Mouse (Mus musculus) heart, adult 18-20 months (tissue): ENCODE results near the gene Tcea2. TPM values are rescaled to one million over a fixed set of nuclear protein-coding genes. Genes with fewer than 3 reads are reported as not detected.

Source experiments
- DNase-seq, 2 experiments: peaks; one replicate each; pipeline ENCODE4 v3.0.0; 2021 to 2022; ENCODE audit warnings: mixed read lengths in 1 of 2
- total RNA-seq, 2 experiments: library from RNA; stranded (reverse); gene quantifications; 2 replicates each; pipeline ENCODE4 v1.2.3; 2021

The Tcea2 gene
- total RNA-seq, 2 experiments from 2014 or later = 5.1 to 5.8 TPM

DNA sequence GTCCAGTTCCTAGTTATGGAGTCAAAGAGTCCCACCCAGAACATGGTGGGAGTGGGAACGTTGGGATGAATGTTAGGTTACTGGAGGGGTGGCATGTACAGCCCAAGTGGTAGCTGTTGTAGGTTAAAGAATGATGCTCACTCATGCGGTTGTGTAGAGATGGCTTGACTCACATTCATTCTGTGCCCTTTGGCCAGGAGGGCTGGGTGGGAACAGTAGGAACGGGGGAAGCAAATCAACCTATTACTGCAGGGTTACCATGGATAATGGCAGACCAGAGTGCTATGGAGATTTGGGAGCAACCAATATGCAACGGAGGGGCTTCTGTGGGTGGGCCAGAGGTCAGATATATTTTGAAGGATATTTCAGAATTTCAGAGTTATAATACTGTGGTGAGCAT is 5.2 kb upstream of the Tcea2 start:
- DNase-seq = no peak

GRCm38 (mm10) chr2:181675454-181675853 is 4.7 kb upstream of the Tcea2 start:
- peak; percentile 83 to 94 for DNase-seq

DNA sequence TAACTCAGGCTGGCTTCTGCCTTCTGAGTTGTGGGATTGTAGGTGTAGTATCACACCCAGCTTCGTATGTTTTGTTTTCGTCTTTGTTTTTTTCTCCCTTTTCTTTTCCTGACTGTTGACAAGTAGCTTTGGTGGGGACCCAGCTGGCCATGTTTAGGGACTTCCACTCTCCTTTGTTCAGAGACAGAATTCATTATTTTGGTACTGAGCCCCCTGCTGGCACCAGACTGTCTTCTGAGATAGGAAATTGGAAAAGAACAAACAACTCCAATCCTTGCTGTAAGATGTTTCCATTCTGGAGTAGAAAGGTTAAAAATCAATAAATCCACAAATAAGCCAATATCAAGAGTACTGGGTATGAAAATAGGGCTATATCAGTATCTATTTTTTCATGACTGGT is 3.7 kb upstream of the Tcea2 start:
- peak in 1 of 2 experiments; percentile 27 for DNase-seq

- DNase-seq = peak; percentile 59 to 88
These were observed 2.9 kb upstream of the Tcea2 start for GRCm38 (mm10) chr2:181677096-181677754.

GRCm38 (mm10) chr2:181677755-181678098 is 2.4 kb upstream of the Tcea2 start:
- DNase-seq = peak; percentile 32 to 56

GRCm38 (mm10) chr2:181678780-181679179 is 1.3 kb upstream of the Tcea2 start:
- DNase-seq = peak; percentile 81 to 88

DNA sequence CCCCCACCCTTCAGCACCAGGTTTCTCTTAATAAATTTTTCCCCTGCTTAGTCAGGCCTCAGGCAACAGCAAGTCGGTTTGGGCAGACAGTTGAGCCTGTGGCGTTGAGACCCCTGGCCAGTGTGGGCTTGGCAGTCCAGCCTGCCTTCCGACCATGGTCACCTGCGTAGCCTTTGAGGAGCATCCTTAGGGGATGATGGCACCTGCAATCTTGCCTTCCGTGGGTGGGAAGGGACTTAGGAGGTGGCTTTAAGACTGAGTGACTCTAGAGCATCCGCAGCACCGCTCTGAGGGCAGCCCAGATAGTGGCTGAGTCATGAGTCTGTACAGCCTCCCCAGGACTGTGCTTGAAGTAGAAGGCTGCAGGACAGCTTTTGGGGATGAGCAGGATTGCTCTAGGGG is 607 bp downstream of the Tcea2 start:
- DNase-seq = no peak

GRCm38 (mm10) chr2:181681978-181682377 is 1.9 kb downstream of the Tcea2 start:
- DNase-seq = no peak

DNA sequence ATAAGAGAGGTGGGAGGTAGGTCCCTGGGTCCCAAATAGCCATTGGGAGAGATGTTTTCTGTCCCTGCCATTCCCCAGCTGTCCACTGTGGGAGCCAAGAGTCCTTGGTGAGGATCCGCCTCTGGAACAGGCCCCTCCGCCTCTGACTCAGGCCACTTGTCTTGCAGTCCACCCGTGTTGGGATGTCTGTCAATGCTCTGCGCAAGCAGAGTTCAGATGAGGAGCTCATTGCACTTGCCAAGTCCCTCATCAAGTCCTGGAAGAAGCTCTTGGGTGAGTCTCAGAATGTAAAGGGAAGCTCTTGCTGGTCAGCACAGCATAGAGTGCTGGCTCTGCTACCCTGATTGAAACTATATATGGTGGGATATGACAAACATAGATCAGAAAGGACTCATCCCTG is 3.3 kb downstream of the Tcea2 start:
- no peak for DNase-seq

DNA sequence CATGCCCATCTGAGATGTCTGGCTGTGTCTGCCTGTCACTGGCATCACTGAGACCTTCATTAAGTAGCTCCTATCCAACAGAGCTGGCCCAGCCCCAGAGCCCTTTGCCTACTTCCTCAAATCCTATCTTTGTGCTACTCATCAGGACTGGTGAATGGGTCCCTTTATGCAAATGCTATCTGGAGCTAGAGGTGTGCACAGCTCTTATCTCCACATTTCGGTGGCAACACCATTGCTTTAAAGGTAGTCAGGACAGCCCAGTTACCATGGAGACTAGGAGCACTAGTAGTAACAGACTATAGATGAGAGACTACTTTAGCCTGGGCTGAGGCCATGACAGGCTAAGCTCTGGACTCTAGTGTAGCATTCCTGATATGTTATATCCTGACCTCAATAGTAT is 4.6 kb downstream of the Tcea2 start:
- DNase-seq = peak in 1 of 2 experiments; percentile 3

DNA sequence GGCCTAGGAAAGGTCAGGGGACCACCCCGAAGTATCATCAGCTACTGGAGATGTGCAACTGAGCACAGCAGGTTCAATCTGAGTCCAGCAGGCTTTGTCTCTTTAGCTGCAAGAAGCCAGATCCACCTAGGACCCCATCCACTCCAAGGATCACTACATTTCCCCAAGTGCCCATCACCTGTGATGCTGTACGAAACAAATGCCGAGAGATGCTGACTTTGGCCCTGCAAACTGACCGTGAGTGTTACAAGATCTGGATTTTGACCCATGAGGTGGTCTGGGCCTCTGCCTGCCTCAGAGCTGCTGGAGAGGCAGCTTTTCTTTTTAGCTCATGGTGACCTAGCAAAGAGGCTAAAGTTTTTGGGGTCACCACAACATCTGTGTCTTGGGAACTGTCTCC is 5.6 kb downstream of the Tcea2 start:
- peak in 1 of 2 experiments; percentile 0 for DNase-seq

DNA sequence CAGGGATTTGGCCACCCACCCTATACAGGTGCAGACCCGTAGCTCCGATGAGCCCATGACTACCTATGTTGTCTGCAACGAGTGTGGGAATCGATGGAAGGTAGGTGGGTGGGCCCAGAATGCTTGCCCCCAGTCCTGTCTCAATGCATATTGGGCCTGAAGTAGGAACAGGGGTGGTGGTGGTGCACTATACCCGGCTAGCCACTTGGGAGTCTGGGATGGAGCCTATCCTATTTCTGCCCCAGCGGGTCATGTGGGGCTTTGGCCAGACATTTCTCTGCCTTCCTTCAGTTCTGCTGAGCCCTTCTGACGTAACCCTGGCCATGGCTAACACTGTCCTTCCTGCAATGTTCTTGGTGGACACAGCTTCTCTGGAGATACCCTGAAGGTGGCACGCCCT is 7.5 kb downstream of the Tcea2 start:
- DNase-seq = no peak

GRCm38 (mm10) chr2:181689466-181690160 is 9.5 kb downstream of the Tcea2 start:
- DNase-seq = no peak

DNA sequence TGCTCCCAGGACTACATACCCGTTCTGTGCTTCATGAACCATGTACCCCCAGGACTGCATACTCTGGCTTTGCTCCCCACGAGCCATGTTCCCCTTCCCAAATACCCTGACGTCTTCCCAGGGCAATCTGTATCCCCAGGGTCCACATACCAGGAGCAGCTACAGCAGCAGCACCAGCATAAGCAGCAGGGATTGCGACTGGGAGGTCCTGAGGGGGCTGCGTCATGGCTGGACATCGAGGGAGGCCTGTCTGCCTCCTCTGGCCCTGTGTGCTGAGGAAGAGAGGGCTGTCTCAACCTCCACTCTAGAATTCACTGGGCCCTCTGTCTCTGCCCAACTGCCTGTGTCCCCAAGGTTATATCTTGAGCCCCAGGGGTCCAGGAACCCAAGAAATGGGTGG is 11.0 kb downstream of the Tcea2 start:
- no peak for DNase-seq

DNA sequence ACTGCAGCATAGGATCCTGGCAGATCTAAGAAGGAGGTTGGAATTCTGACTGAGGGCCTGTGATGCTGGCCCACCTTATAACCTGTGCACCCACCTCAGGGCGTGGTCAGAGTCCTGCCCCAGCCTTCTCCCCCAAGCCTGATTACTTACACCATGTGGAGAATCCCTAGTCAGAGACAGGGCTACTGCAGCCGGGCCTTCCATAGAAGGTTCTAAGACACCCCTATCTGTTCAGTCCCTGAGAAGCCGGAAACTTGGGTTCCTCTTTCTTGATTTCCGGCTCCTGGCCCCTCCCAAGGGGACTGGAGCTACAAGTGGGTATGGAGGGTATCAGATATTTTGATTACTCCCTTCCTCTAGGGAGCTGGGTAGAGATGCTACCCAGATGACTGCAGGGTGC is 11.5 kb downstream of the Tcea2 start:
- peak in 1 of 2 experiments; percentile 32 for DNase-seq

DNA sequence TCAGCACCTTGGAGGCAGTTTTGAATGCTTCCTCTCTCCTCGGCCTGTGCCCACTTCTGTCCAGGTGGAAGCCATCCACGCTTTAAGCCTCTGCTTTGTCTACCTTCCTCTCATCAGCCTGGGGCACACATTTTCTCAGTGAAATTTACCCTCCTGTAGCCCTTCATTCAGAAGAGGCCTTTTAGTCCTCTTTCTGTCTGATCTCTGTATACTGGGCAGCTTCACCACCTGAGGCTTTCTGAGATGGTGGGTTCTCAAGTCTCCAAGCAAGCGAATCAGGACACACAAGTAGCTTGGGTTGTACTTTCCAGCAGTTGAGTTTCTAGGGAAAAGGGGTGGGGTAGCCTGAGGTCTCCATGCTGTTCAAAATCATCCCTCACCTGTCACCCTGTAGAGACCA is 12.2 kb downstream of the Tcea2 start:
- DNase-seq = no peak

DNA sequence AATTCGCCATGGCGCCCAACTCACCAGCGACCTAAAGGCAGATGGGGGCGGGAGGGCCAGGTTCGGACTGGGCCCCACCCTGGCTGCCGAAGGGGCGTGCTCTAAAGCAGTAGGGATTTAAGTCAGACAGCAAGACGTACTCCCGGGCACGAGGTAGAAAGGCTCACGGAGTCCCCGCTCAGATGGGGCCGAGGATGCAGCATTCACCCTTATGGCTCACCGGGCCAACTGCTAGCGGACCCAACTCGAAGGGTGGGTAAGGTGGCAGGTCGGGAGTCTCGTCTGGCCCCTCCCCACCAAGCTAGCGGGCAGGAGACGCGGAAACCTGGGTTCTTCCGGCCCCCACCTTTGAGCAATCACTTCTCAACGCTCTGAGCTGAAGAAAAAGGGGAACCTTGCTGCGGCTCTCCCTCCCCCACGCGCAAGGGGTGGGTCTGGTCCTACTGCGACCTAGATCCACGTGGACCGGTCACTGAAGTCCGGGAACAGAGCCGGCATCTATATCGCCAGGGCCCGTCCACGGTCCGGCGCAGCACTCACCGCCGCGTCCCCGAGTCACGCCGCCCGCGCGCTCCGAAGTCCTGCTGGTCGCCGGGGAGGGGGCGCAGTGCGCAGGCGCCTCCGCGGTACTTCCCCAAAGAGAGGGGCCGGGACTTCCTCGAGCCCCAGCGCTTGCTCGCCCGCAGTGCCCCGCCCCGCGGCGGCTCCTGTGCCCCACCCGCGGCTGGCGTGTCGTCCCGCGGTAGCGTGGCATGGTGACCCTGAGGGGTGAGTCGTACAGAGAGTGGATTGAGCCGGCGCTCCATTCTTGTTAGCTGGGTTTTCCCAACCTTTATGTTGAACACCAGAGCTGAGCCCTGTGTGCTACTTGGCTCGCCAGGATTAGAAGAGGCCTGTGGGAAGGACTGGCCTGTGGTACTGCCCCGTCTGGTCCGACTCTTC is 13.5 kb downstream of the Tcea2 start, which contains the start of gene Rgs19:
Gene Rgs19, minus strand, starts transcription at position 639 of the 942 bp plus-strand sequence.
- DNase-seq = peak; percentile 84 to 93

DNA sequence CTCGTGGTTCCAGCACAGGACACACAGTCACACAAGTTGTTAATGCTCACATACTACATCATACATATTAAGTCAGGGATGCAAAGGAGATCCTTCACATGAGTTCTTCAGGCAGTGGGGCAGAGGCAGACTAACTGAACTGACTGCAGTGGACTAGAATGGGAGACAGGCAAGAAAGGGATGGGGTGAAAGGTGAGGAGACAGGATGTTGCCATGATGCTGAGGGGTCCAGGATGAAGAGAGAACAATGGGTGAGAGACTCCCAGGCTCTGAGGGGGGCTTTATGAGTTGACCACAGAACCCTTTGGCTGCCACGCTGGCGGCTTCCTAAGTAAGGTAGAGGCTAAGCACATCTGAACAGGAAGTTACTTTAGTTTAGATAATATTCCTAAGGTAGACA is 14.5 kb downstream of the Tcea2 start:
- no peak for DNase-seq

DNA sequence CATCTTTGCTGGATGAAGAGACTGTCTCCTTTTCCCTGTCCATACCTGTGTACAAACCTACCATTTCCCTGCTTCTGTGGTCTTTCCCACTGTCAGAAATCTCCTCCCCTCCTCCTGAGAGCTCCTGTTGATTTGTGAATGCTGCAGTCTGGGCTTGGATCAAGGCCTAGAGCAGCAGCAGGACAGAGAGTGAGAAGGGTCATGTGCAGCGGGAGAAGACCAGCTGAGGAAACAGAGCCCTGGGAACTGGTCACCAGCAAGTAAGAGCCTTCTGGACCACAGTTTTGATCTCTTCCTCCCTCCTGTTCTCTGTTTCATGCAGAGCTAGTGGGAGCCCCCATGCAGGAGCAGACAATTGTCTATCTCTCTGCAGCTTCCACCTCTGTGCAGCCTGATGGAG is 15.7 kb downstream of the Tcea2 start:
- no peak for DNase-seq

DNA sequence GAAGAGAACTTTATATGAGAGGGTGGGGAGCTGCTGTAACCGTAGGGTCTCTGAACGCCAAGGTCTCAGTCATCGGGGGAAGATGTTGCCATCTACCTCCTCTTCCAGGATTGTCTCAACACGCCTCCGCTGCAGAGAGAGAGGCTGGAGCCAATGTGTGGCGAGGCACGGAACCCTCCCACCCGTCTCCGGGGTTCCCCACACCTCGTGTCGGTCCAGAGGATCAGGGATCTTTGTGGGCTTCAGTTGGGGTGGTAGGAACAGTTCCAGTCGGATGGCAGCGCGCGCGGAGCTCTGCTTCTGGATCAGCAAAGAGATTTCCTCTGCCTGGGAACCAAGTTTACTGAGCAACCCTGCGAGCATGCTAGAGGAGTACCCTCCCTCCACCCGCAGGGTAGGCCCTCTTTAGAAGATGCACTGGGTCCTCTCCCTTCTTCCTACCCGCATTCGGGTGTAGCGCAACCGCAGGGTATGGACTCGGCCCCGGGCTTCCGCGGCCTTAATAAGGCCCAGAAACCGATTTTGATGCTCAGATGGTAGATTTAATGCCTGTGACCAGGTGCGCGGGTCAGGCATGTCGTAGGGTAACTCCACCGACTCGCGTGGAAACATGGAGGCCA is 16.8 kb downstream of the Tcea2 start:
- DNase-seq = no peak

- DNase-seq = no peak
These were observed 18.1 kb downstream of the Tcea2 start, which contains the start of gene Lkaaear1 for GRCm38 (mm10) chr2:181698241-181698640. Gene Lkaaear1 (minus strand): TSS chr2:181698442.

- DNase-seq = peak in 1 of 2 experiments; percentile 32
These were observed 26.6 kb downstream of the Tcea2 start for GRCm38 (mm10) chr2:181706668-181707067.
